Mouse (Mus musculus) myocyte (in vitro differentiated cells): ENCODE data around the gene Hmgcl. TPM values are rescaled to one million over a fixed set of nuclear protein-coding genes. Genes with fewer than 3 reads are reported as not detected.

ENCODE experiments used
- H3K27me3 ChIP-seq: one replicate; pipeline ENCODE4 v1.6.1; 2011; ENCODE audit not compliant: control insufficient read depth, insufficient read depth, insufficient read length
- H3K36me3 ChIP-seq: one replicate; pipeline ENCODE4 v1.6.1; 2011; ENCODE audit not compliant: control insufficient read depth, insufficient read depth
- H3K4me2 ChIP-seq: one replicate; pipeline ENCODE4 v1.6.1; 2011; ENCODE audit warnings: low read depth, control low read depth
- H3K4me3 ChIP-seq: one replicate; pipeline ENCODE4 v1.5.1; 2011; ENCODE audit warnings: mild to moderate bottlenecking, control low read depth, moderate library complexity
- H3K79me2 ChIP-seq: one replicate; pipeline ENCODE4 v1.6.1; 2011; ENCODE audit not compliant: control insufficient read depth, insufficient read depth
- H3ac ChIP-seq: one replicate; pipeline ENCODE4 v1.6.1; 2011; ENCODE audit not compliant: control insufficient read depth, insufficient read length
- CEBPB ChIP-seq: IDR thresholded peaks from 2 replicates; pipeline ENCODE4 v1.6.1; 2011; ENCODE audit warnings: mild to moderate bottlenecking, moderate library complexity; ENCODE audit not compliant: poor library complexity, insufficient read depth, severe bottlenecking
- E2F4 ChIP-seq: IDR thresholded peaks from one replicate; pipeline ENCODE4 v1.6.1; 2011; ENCODE audit warnings: mild to moderate bottlenecking, control low read depth, moderate library complexity; ENCODE audit not compliant: insufficient read depth
- MAX ChIP-seq: IDR thresholded peaks from one replicate; pipeline ENCODE4 v1.6.1; 2011; ENCODE audit warnings: low read depth, mild to moderate bottlenecking, control low read depth
- MYOD1 ChIP-seq, 3 experiments: IDR thresholded peaks; one replicate each; pipeline ENCODE4 v1.6.1; 2011; ENCODE audit warnings: control low read depth in 2 of 3, low read depth in 2 of 3, mild to moderate bottlenecking in 2 of 3, moderate library complexity in 1 of 3; ENCODE audit not compliant: insufficient read length in 2 of 3, control insufficient read depth in 1 of 3
- MYOG ChIP-seq, 3 experiments: IDR thresholded peaks; one replicate each; pipeline ENCODE4 v1.6.1; 2011; ENCODE audit warnings: control low read depth in 2 of 3, low read depth in 2 of 3, mild to moderate bottlenecking in 2 of 3; ENCODE audit not compliant: insufficient read length in 2 of 3, control insufficient read depth in 1 of 3, insufficient read depth in 1 of 3
- POLR2A ChIP-seq: IDR thresholded peaks from one replicate; pipeline ENCODE4 v1.6.1; 2011; ENCODE audit warnings: low read depth, mild to moderate bottlenecking, control low read depth, moderate library complexity; ENCODE audit not compliant: insufficient read length
- POLR2AphosphoS2 ChIP-seq: IDR thresholded peaks from one replicate; pipeline ENCODE4 v1.6.1; 2011; ENCODE audit warnings: low read depth, control low read depth; ENCODE audit not compliant: insufficient read length
- REST ChIP-seq: IDR thresholded peaks from one replicate; pipeline ENCODE4 v1.6.1; 2011; ENCODE audit warnings: mild to moderate bottlenecking, control low read depth, moderate library complexity; ENCODE audit not compliant: insufficient read depth, insufficient read length
- SRF ChIP-seq: IDR thresholded peaks from one replicate; pipeline ENCODE4 v1.6.1; 2011; ENCODE audit warnings: low read depth; ENCODE audit not compliant: control insufficient read depth, insufficient read length
- TCF12 ChIP-seq: IDR thresholded peaks from one replicate; pipeline ENCODE4 v1.6.1; 2011; ENCODE audit warnings: mild to moderate bottlenecking, control low read depth; ENCODE audit not compliant: poor library complexity, insufficient read depth, severe bottlenecking
- TCF3 ChIP-seq: IDR thresholded peaks from one replicate; pipeline ENCODE4 v1.6.1; 2011; ENCODE audit warnings: low read depth, control low read depth; ENCODE audit not compliant: insufficient read length
- USF1 ChIP-seq: IDR thresholded peaks from one replicate; pipeline ENCODE4 v1.6.1; 2011; ENCODE audit warnings: low read depth, mild to moderate bottlenecking, control low read depth, moderate library complexity
- polyA plus RNA-seq: library from polyadenylated mRNA; unstranded; fragments of >200 nt; fragmentation: generic; extraction: Trizol; gene quantifications from one replicate; pipeline ENCODE4 v1.2.1, GENCODE M21; 2012; ENCODE audit warnings: missing spikeins

Hmgcl gene
- polyA plus RNA-seq, 1 experiment = 44.1 TPM

- Histone ChIP-seq H3K79me2 (no peaks in the 10 kb centered on the region), H3K36me3 (peaks cover 58% of the 10 kb centered on the region), H3K27me3 (no peaks in the 10 kb centered on the region), H3ac (no peak overlapping the region), H3K4me3 (no peak overlapping the region), H3K4me2 (no peak overlapping the region)
- no peak for TF ChIP-seq POLR2AphosphoS2
- no peak for TF ChIP-seq E2F4
- TF ChIP-seq USF1 = no peak
Measured at GRCm38 (mm10) chr4:136004921-136005320, 58.7 kb downstream of the Hmgcl start.

- TF ChIP-seq POLR2AphosphoS2 = no peak
- no peak for TF ChIP-seq POLR2A
- H3ac ChIP-seq = no peak overlapping the region
- peaks cover 74% of the 10 kb centered on the region for H3K36me3 ChIP-seq
- H3K27me3 ChIP-seq = no peaks in the 10 kb centered on the region
- H3K4me3 ChIP-seq = no peak overlapping the region
- H3K4me2 ChIP-seq = no peak overlapping the region
- no peaks in the 10 kb centered on the region for H3K79me2 ChIP-seq
Measured at GRCm38 (mm10) chr4:136006821-136007220, 60.6 kb downstream of the Hmgcl start.

- Histone ChIP-seq H3K36me3 (peaks cover 75% of the 10 kb centered on the region), H3K4me3 (no peak overlapping the region), H3K27me3 (no peaks in the 10 kb centered on the region), H3K79me2 (no peaks in the 10 kb centered on the region), H3ac (no peak overlapping the region), H3K4me2 (no peak overlapping the region)
- no peak for TF ChIP-seq TCF3
- no peak for TF ChIP-seq MAX
- no peak for TF ChIP-seq MYOD1 (IDR thresholded peaks at IDR 0.05; ENCODE audit: control insufficient read depth in 1 of 3, insufficient read length in 2 of 3, low read depth in 2 of 3)
- no peak for TF ChIP-seq SRF
- TF ChIP-seq POLR2AphosphoS2 = no peak
- TF ChIP-seq TCF12 = no peak
- TF ChIP-seq REST = no peak
- TF ChIP-seq E2F4 = no peak
- no peak for TF ChIP-seq POLR2A
- TF ChIP-seq CEBPB = no peak
- TF ChIP-seq USF1 = no peak
- TF ChIP-seq MYOG (IDR thresholded peaks at IDR 0.05; ENCODE audit: control insufficient read depth in 1 of 3, insufficient read depth in 1 of 3, insufficient read length in 2 of 3, low read depth in 2 of 3) = no peak
Measured at GRCm38 (mm10) chr4:136008782-136009447, 62.7 kb downstream of the Hmgcl start.

- H3K27me3 ChIP-seq = no peaks in the 10 kb centered on the region
- H3K79me2 ChIP-seq = peaks cover 10% of the 10 kb centered on the region
- no peak for TF ChIP-seq TCF12
- no peak for TF ChIP-seq SRF
- no peak for TF ChIP-seq MYOG (IDR thresholded peaks at IDR 0.05; ENCODE audit: control insufficient read depth in 1 of 3, insufficient read depth in 1 of 3, insufficient read length in 2 of 3, low read depth in 2 of 3)
- TF ChIP-seq POLR2A = no peak
- TF ChIP-seq REST = no peak
- no peak for TF ChIP-seq USF1
- TF ChIP-seq POLR2AphosphoS2 = no peak
- TF ChIP-seq TCF3 = no peak
- no peak for TF ChIP-seq E2F4
- no peak for TF ChIP-seq MAX
- TF ChIP-seq MYOD1 (IDR thresholded peaks at IDR 0.05; ENCODE audit: control insufficient read depth in 1 of 3, insufficient read length in 2 of 3, low read depth in 2 of 3) = no peak
- no peak for TF ChIP-seq CEBPB
- H3ac ChIP-seq = no peak overlapping the region
- H3K4me2 ChIP-seq = no peak overlapping the region
- H3K36me3 ChIP-seq = peaks cover 60% of the 10 kb centered on the region
- H3K4me3 ChIP-seq = no peak overlapping the region
Measured at GRCm38 (mm10) chr4:136010586-136010985, 64.3 kb downstream of the Hmgcl start.

Other genes starting within 250 kb of the Hmgcl start
- gene Il22ra1, start 218.3 kb upstream of the Hmgcl start, polyA plus RNA-seq = 0.04 TPM
- gene Myom3, start 186.7 kb upstream of the Hmgcl start, polyA plus RNA-seq = 97.1 TPM
- gene Srsf10, start 90.7 kb upstream of the Hmgcl start, polyA plus RNA-seq = 22.3 TPM
- 45.2 TPM for gene Pnrc2, start 72.6 kb upstream of the Hmgcl start, polyA plus RNA-seq
- not detected for gene Cnr2, start 51.1 kb upstream of the Hmgcl start, polyA plus RNA-seq
- gene Fuca1, start 25.7 kb upstream of the Hmgcl start, polyA plus RNA-seq = 29.8 TPM
- 51.3 TPM for gene Gale, start 17.3 kb downstream of the Hmgcl start, polyA plus RNA-seq
- 60.9 TPM for gene Lypla2, start 26.2 kb downstream of the Hmgcl start, polyA plus RNA-seq
- 35.2 TPM for gene Pithd1, start 40.8 kb downstream of the Hmgcl start, polyA plus RNA-seq
- 17.2 TPM for gene Eloa, start 75.3 kb downstream of the Hmgcl start, polyA plus RNA-seq
- 1,551 TPM for gene Rpl11, start 107.0 kb downstream of the Hmgcl start, polyA plus RNA-seq
- gene Id3, start 197.0 kb downstream of the Hmgcl start, polyA plus RNA-seq = 15.2 TPM
- 56.3 TPM for gene E2f2, start 225.9 kb downstream of the Hmgcl start, polyA plus RNA-seq